10 mouse cellular contexts compared by ENCODE assay signal in the genomic region with DNA sequence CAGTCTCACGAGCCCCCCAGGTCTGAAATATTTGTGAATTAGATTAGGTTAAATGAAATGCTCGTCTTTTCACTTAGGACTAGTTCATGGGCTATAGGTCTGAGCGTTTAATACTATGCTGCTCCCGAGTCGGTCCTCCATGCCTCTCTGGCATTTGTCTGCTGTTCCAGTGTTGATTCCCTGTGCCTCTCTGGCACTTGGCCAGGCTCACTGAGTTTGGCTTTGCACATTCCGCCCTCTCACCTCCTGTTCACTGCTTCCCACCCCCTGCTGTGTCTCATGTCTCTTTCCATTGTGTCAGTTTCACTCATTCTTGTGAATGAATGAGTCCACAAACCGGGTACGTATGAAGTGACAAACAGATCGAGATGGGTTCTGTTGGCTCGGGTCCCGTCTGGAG.
A peak's percentile ranks its signal among the peaks of the same experiment; 100 is the strongest.
DNase-seq lines count a peak whose midpoint lies in the region; ATAC-seq and TF ChIP-seq lines count a peak whose summit lies in the region.
"Had no signal": no experiment of that assay in that cellular context is flagged by ENCODE, and none has a peak within 500 bp of the region (broad histone marks: within the 10 kb centered on the region; RNA-seq: fewer than 3 reads in every experiment).

No protein-coding gene starts in this region.

- no peak overlapping the region for H3K4me2 ChIP-seq in midbrain, postnatal 0 days (ENCODE audit: low read depth, low read length, poor library complexity, severe bottlenecking)
- no peak overlapping the region for H3K4me2 ChIP-seq in midbrain, embryonic 16.5 days (ENCODE audit: low read length)

- no peak overlapping the region for H3K27ac ChIP-seq in midbrain, postnatal 0 days (ENCODE audit: low read depth, low read length)
- H3K27ac ChIP-seq in midbrain, embryonic 16.5 days (ENCODE audit: low read length) = no peak overlapping the region

- H3K4me1 ChIP-seq in midbrain, postnatal 0 days (ENCODE audit: insufficient read depth, low read length) = no peaks in the 10 kb centered on the region
- H3K4me1 ChIP-seq in midbrain, embryonic 16.5 days (ENCODE audit: control insufficient read depth, insufficient read depth, low read length) = no peaks in the 10 kb centered on the region

- ATAC-seq in midbrain, postnatal 0 days (ENCODE audit: low FRiP score) = no peak
- ATAC-seq in midbrain, embryonic 16.5 days = no peak

- 61% methylated on average over 11 of the region's 11 CpGs for WGBS in midbrain, postnatal 0 days
- 65% methylated on average over 11 of the region's 11 CpGs for WGBS in midbrain, embryonic 16.5 days

- no peaks in the 10 kb centered on the region for H3K9me3 ChIP-seq in midbrain, postnatal 0 days (ENCODE audit: low read length)
- no peaks in the 10 kb centered on the region for H3K9me3 ChIP-seq in midbrain, embryonic 16.5 days (replicated peaks; ENCODE audit: control insufficient read depth, low read length, poor library complexity, severe bottlenecking)

- no peak overlapping the region for H3K4me3 ChIP-seq in midbrain, postnatal 0 days (ENCODE audit: low read depth, low read length)
- H3K4me3 ChIP-seq in midbrain, embryonic 16.5 days (ENCODE audit: low read depth, low read length) = no peak overlapping the region
- H3K4me3 ChIP-seq: myocyte had no signal

- no peak for TF ChIP-seq CTCF in midbrain, postnatal 0 days (IDR thresholded peaks at IDR 0.05)

- DNase-seq in adrenal gland, postnatal 10 days = peak; percentile 19
- no peak for DNase-seq in adrenal gland, adult 8-10 months
- DNase-seq in midbrain, postnatal 0 days (ENCODE audit: low spot score) = peak; percentile 38
- peak; percentile 76 to 80 for DNase-seq in layer of hippocampus, postnatal 36 days
- DNase-seq in urinary bladder, postnatal 36 days (ENCODE audit: low spot score in 2 of 2) = no peak
- DNase-seq in gastrocnemius, adult 8-10 months (ENCODE audit: low spot score in 2 of 2) = no peak
- DNase-seq in lung, postnatal 25 days (ENCODE audit: low spot score) = no peak
- DNase-seq: thymus, postnatal 36 days had no signal

- no peaks in the 10 kb centered on the region for H3K27me3 ChIP-seq in midbrain, postnatal 0 days (ENCODE audit: insufficient read depth, low read length)
- no peaks in the 10 kb centered on the region for H3K27me3 ChIP-seq in midbrain, embryonic 16.5 days (ENCODE audit: control insufficient read depth, insufficient read depth, low read depth, low read length)

- H3K36me3 ChIP-seq in midbrain, postnatal 0 days (ENCODE audit: insufficient read depth, low read length) = peaks cover 4% of the 10 kb centered on the region; the same call in 1 of the 2 replicates
- H3K36me3 ChIP-seq in midbrain, embryonic 16.5 days (ENCODE audit: control insufficient read depth, insufficient read depth, low read length) = peaks cover 6% of the 10 kb centered on the region

- no peak overlapping the region for H3K9ac ChIP-seq in midbrain, postnatal 0 days (replicated peaks; ENCODE audit: low read length, poor library complexity, severe bottlenecking)
- no peak overlapping the region for H3K9ac ChIP-seq in midbrain, embryonic 16.5 days (ENCODE audit: low read depth, low read length)

Comparison
In these comparisons a context has a peak if more than half of its experiments do, and no peak if none do; other contexts are left out.
1. DNase-seq: peak in adrenal gland, postnatal 10 days (single experiment), midbrain, postnatal 0 days (single experiment) and layer of hippocampus, postnatal 36 days (2 of 2); none in adrenal gland, adult 8-10 months (single experiment), urinary bladder, postnatal 36 days (0 of 2), gastrocnemius, adult 8-10 months (0 of 2) and lung, postnatal 25 days (single experiment).